Mouse (Mus musculus): ENCODE results near the gene Lhb. TPM values are rescaled to one million over a fixed set of nuclear protein-coding genes. Genes with fewer than 3 reads are reported as not detected.

Lhb gene
- polyA plus RNA-seq (2012; ENCODE audit: insufficient read depth, insufficient read length, missing spikeins), result not detected in 2 replicates

GRCm38 (mm10) chr7:45420615-45420919, at the start of gene Lhb:
Lhb (plus strand) TSS chr7:45420820.
- no peak within 1 kb of the TSS for H3K27ac ChIP-seq (ENCODE audit: insufficient read depth, low read depth, low read length)
- no peaks in the 10 kb centered on the region for H3K4me1 ChIP-seq (ENCODE audit: control insufficient read depth, insufficient read depth, low read length)
- TF ChIP-seq CTCF (IDR thresholded peaks at IDR 0.05; ENCODE audit: low read depth, low read length) (no peak), POLR2A (IDR thresholded peaks at IDR 0.05; ENCODE audit: borderline replicate concordance, low read depth, low read length) (no peak)
- H3K4me3 ChIP-seq (ENCODE audit: insufficient read depth, low read length), result no peak within 1 kb of the TSS

- 0 out of 2 replicates have a peak, but pooled peaks cover 3% of the 10 kb centered on the region for H3K4me1 ChIP-seq (ENCODE audit: control insufficient read depth, insufficient read depth, low read length)
Observed at GRCm38 (mm10) chr7:45372371-45372770, 48.2 kb upstream of the Lhb start.

GRCm38 (mm10) chr7:45374620-45375019, 46.0 kb upstream of the Lhb start:
- TF ChIP-seq CTCF (IDR thresholded peaks at IDR 0.05; ENCODE audit: low read depth, low read length) (no peak), POLR2A (IDR thresholded peaks at IDR 0.05; ENCODE audit: borderline replicate concordance, low read depth, low read length) (no peak)
- no peak overlapping the region for H3K27ac ChIP-seq (ENCODE audit: insufficient read depth, low read depth, low read length)
- 0 out of 2 replicates have a peak, but pooled peaks cover 3% of the 10 kb centered on the region for H3K4me1 ChIP-seq (ENCODE audit: control insufficient read depth, insufficient read depth, low read length)
- H3K4me3 ChIP-seq (ENCODE audit: insufficient read depth, low read length), result no peak overlapping the region

More at GRCm38 (mm10) chr7:45372371-45372770, 48.2 kb upstream of the Lhb start:
- TF ChIP-seq POLR2A (IDR thresholded peaks at IDR 0.05; ENCODE audit: borderline replicate concordance, low read depth, low read length) (no peak), CTCF (IDR thresholded peaks at IDR 0.05; ENCODE audit: low read depth, low read length) (no peak)
- Histone ChIP-seq H3K27ac (ENCODE audit: insufficient read depth, low read depth, low read length) (no peak overlapping the region), H3K4me3 (ENCODE audit: insufficient read depth, low read length) (no peak overlapping the region)

GRCm38 (mm10) chr7:45376057-45376456, 44.6 kb upstream of the Lhb start:
- Histone ChIP-seq H3K4me3 (ENCODE audit: insufficient read depth, low read length) (no peak overlapping the region), H3K4me1 (ENCODE audit: control insufficient read depth, insufficient read depth, low read length) (no peaks in the 10 kb centered on the region), H3K27ac (ENCODE audit: insufficient read depth, low read depth, low read length) (no peak overlapping the region)
- TF ChIP-seq CTCF (IDR thresholded peaks at IDR 0.05; ENCODE audit: low read depth, low read length), result no peak

GRCm38 (mm10) chr7:45386077-45386476, 34.5 kb upstream of the Lhb start:
- Histone ChIP-seq H3K27ac (ENCODE audit: insufficient read depth, low read depth, low read length) (no peak overlapping the region), H3K4me1 (ENCODE audit: control insufficient read depth, insufficient read depth, low read length) (peaks cover 18% of the 10 kb centered on the region), H3K4me3 (ENCODE audit: insufficient read depth, low read length) (no peak overlapping the region)
- TF ChIP-seq CTCF (IDR thresholded peaks at IDR 0.05; ENCODE audit: low read depth, low read length) (no peak), POLR2A (IDR thresholded peaks at IDR 0.05; ENCODE audit: borderline replicate concordance, low read depth, low read length) (no peak)

GRCm38 (mm10) chr7:45395129-45395541, 25.5 kb upstream of the Lhb start:
- peak overlapping the region; percentile 70 for H3K4me3 ChIP-seq (ENCODE audit: insufficient read depth, low read length)
- H3K27ac ChIP-seq (ENCODE audit: insufficient read depth, low read depth, low read length), result peak overlapping the region; percentile 85
- H3K4me1 ChIP-seq (ENCODE audit: control insufficient read depth, insufficient read depth, low read length), result peaks cover 16% of the 10 kb centered on the region
- TF ChIP-seq POLR2A (IDR thresholded peaks at IDR 0.05; ENCODE audit: borderline replicate concordance, low read depth, low read length) (no peak), CTCF (IDR thresholded peaks at IDR 0.05; ENCODE audit: low read depth, low read length) (no peak)

GRCm38 (mm10) chr7:45395578-45396336, 24.9 kb upstream of the Lhb start, which contains the start of gene Snrnp70:
Snrnp70 (minus strand) TSS chr7:45395742.
- TF ChIP-seq POLR2A (IDR thresholded peaks at IDR 0.05; ENCODE audit: borderline replicate concordance, low read depth, low read length), result no peak
- no peak; the same call in 1 of the 2 replicates for TF ChIP-seq CTCF (IDR thresholded peaks at IDR 0.05; ENCODE audit: low read depth, low read length)
- Histone ChIP-seq H3K27ac (ENCODE audit: insufficient read depth, low read depth, low read length) (peak within 1 kb of the TSS; percentile 85), H3K4me3 (ENCODE audit: insufficient read depth, low read length) (peak within 1 kb of the TSS; percentile 76), H3K4me1 (ENCODE audit: control insufficient read depth, insufficient read depth, low read length) (peaks cover 16% of the 10 kb centered on the region)

- Histone ChIP-seq H3K4me3 (ENCODE audit: insufficient read depth, low read length) (peak overlapping the region; percentile 76), H3K4me1 (ENCODE audit: control insufficient read depth, insufficient read depth, low read length) (peaks cover 16% of the 10 kb centered on the region), H3K27ac (ENCODE audit: insufficient read depth, low read depth, low read length) (peak overlapping the region; percentile 83)
Observed at GRCm38 (mm10) chr7:45396337-45396775, 24.3 kb upstream of the Lhb start.

GRCm38 (mm10) chr7:45396787-45397186, 23.8 kb upstream of the Lhb start:
- Histone ChIP-seq H3K4me1 (ENCODE audit: control insufficient read depth, insufficient read depth, low read length) (peaks cover 13% of the 10 kb centered on the region), H3K27ac (ENCODE audit: insufficient read depth, low read depth, low read length) (peak overlapping the region; percentile 11; the same call in 1 of the 2 replicates)
- TF ChIP-seq CTCF (IDR thresholded peaks at IDR 0.05; ENCODE audit: low read depth, low read length), result no peak
- TF ChIP-seq POLR2A (IDR thresholded peaks at IDR 0.05; ENCODE audit: borderline replicate concordance, low read depth, low read length), result no peak

GRCm38 (mm10) chr7:45401521-45402085, 19.0 kb upstream of the Lhb start:
- no peak overlapping the region for H3K27ac ChIP-seq (ENCODE audit: insufficient read depth, low read depth, low read length)
- H3K4me3 ChIP-seq (ENCODE audit: insufficient read depth, low read length), result no peak overlapping the region
- no peak for TF ChIP-seq CTCF (IDR thresholded peaks at IDR 0.05; ENCODE audit: low read depth, low read length)
- peaks cover 11% of the 10 kb centered on the region; the same call in 1 of the 2 replicates for H3K4me1 ChIP-seq (ENCODE audit: control insufficient read depth, insufficient read depth, low read length)

More at GRCm38 (mm10) chr7:45396787-45397186, 23.8 kb upstream of the Lhb start:
- H3K4me3 ChIP-seq (ENCODE audit: insufficient read depth, low read length), result no peak overlapping the region
